Mouse (Mus musculus): Measurements from ENCODE around the gene Dync2h1.

DNA sequence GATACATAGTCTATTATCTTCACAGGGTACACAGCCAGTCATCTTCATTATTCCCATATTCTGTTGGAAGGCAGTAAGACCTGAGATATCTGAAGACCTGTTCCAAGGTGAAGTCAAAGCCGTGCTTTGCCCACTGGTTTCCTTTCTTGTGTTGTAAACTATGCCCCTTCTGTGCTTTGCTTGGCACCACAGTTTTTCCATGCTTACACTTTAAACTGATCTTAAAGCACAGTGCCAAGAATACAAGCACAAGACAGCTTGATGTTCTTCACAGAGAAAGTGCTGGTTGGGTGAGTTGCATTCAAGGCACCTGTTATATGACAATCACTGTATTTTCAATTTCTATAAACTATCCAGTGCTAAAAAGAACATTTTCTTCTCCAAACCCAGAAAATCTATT, 10.5 kb downstream of the Dync2h1 start:
- no peak for TF ChIP-seq CTCF (IDR thresholded peaks at IDR 0.05; ENCODE audit: insufficient read depth, low read depth, low read length)
- TF ChIP-seq POLR2A (IDR thresholded peaks at IDR 0.05; ENCODE audit: insufficient read depth, low read depth, low read length) = no peak
